Mouse (Mus musculus): ENCODE results near the gene Rusc2. TPM values are rescaled to one million over a fixed set of nuclear protein-coding genes. Genes with fewer than 3 reads are reported as not detected.
A peak's percentile ranks its signal among the peaks of the same experiment; 100 is the strongest.

Rusc2 gene
- polyA plus RNA-seq, 1 experiment from 2014 or later = 14.7 TPM

DNA sequence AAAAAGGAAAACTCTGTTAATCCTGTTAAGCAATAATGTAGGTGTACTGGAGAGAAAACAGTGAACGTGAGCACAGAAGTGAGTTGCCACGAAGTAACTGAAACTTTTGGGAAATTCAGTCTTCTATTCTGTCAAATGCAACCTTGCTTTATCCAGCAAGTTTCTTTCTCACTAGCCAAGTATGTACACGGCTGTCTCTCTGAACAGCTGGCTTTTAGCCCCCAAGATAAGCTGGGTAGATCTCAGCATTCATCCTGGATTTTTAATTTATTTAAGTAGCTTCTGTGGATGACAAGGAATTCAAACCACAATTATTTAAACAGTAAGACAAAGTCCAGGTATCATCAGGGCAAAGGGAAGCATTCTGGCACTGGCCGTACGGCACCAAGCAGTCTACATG lies 14.5 kb upstream of the Rusc2 start:
- no peak overlapping the region for H3K4me2 ChIP-seq (replicated peaks)
- no peak for ATAC-seq (ENCODE audit: low FRiP score, low read depth)
- WGBS = 84% methylated on average over 5 of the region's 5 CpGs
- H3K9ac ChIP-seq = no peak overlapping the region
- no peak overlapping the region for H3K27ac ChIP-seq
- H3K4me3 ChIP-seq = no peak overlapping the region
- no peaks in the 10 kb centered on the region for H3K4me1 ChIP-seq
- no peaks in the 10 kb centered on the region for H3K9me3 ChIP-seq
- no peaks in the 10 kb centered on the region for H3K27me3 ChIP-seq
- H3K36me3 ChIP-seq = no peaks in the 10 kb centered on the region

DNA sequence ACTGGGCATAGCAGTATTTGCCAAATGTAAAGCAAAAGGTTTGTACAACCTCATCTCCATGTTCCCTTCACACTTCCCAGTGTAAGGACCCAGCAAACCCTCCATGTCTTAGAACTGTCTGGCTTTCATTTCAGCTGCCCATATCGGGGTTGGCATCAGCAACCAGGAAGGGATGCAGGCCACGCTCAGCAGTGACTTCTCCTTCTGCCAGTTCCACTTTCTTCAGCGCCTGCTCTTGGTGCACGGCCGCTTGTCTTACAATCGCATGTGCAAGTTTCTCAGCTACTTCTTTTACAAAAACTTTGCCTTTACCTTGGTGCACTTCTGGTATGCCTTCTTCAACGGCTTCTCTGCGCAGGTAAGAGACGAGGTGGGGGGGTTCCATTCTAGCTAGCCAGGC lies 14.0 kb upstream of the Rusc2 start:
- Histone ChIP-seq H3K9ac (no peak overlapping the region), H3K4me2 (replicated peaks) (no peak overlapping the region), H3K36me3 (no peaks in the 10 kb centered on the region), H3K4me3 (no peak overlapping the region), H3K9me3 (no peaks in the 10 kb centered on the region), H3K27ac (no peak overlapping the region), H3K27me3 (no peaks in the 10 kb centered on the region), H3K4me1 (no peaks in the 10 kb centered on the region)
- WGBS = 90% methylated on average over 9 of the region's 9 CpGs
- ATAC-seq (ENCODE audit: low FRiP score, low read depth) = no peak

DNA sequence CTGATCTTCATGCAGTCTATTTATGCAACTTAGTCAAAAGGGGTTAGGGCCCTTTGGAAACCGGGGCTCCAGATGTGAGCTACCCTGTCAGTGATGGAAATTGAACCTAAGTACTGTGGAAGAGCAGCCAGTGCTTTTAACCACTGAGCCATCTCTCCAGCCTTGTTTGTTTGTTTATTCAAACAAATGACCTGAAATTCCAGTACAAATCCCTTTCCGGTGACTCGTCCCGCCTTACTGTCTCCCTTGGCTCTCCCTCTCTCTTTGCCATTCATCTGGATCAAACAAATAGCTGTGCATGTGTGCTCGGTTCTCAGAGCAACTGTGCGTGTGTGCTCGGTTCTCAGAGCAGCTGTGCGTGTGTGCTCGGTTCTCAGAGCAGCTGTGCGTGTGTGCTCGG lies 10.4 kb upstream of the Rusc2 start:
- no peaks in the 10 kb centered on the region for H3K9me3 ChIP-seq
- no peak overlapping the region for H3K4me2 ChIP-seq (replicated peaks)
- no peaks in the 10 kb centered on the region for H3K27me3 ChIP-seq
- no peaks in the 10 kb centered on the region for H3K36me3 ChIP-seq
- 58% methylated on average over 11 of the region's 11 CpGs for WGBS
- no peak overlapping the region for H3K4me3 ChIP-seq
- ATAC-seq (ENCODE audit: low FRiP score, low read depth) = no peak
- no peaks in the 10 kb centered on the region for H3K4me1 ChIP-seq
- H3K27ac ChIP-seq = no peak overlapping the region
- H3K9ac ChIP-seq = no peak overlapping the region

DNA sequence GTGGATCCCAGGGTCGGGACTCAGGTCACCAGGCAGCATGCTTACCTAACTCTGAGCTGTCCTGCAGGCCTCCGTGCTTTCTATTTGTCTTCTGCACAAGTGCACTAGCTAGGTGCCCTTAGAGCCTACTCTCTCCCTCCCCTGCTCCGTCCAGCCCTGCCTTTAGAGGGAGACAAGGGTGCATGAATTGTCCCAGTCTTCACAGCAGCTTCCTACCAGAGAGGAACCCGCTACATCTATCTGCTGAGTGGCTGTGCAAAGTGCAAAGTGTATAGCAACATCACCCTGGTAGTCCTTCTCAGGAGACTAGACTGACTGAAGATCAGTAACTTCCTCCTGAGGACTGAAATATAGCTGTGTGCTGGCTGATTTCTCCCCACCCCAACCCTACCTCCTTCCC lies 9.6 kb upstream of the Rusc2 start:
- Histone ChIP-seq H3K9ac (no peak overlapping the region), H3K4me2 (replicated peaks) (no peak overlapping the region), H3K36me3 (no peaks in the 10 kb centered on the region), H3K27ac (no peak overlapping the region), H3K9me3 (no peaks in the 10 kb centered on the region), H3K4me3 (no peak overlapping the region), H3K27me3 (no peaks in the 10 kb centered on the region), H3K4me1 (no peaks in the 10 kb centered on the region)
- WGBS = 76% methylated on average over 4 of the region's 4 CpGs
- no peak for ATAC-seq (ENCODE audit: low FRiP score, low read depth)

DNA sequence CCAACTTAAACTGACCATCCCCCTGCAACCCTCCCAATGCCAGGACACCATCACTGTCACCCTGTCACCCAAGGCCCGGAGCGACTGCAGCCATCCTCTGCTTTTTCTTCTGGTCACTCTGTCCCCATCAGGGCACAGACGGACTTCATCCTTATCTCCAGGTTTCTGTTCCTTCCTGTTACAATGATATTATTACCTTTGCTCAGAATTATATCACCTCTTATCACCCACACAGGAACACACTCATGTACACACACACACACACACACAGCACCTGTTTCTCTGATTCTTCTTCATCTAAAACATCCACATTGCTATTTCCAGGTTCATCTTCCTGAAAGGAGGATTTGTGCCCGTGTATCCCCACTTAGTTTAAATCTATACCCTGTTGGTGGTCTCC lies 7.5 kb upstream of the Rusc2 start:
- no peaks in the 10 kb centered on the region for H3K9me3 ChIP-seq
- no peaks in the 10 kb centered on the region for H3K36me3 ChIP-seq
- H3K4me2 ChIP-seq (replicated peaks) = no peak overlapping the region
- H3K4me3 ChIP-seq = no peak overlapping the region
- H3K4me1 ChIP-seq = no peaks in the 10 kb centered on the region
- no peak overlapping the region for H3K9ac ChIP-seq
- H3K27ac ChIP-seq = no peak overlapping the region
- 88% methylated on average over 4 of the region's 4 CpGs for WGBS
- ATAC-seq (ENCODE audit: low FRiP score, low read depth) = no peak
- H3K27me3 ChIP-seq = no peaks in the 10 kb centered on the region

DNA sequence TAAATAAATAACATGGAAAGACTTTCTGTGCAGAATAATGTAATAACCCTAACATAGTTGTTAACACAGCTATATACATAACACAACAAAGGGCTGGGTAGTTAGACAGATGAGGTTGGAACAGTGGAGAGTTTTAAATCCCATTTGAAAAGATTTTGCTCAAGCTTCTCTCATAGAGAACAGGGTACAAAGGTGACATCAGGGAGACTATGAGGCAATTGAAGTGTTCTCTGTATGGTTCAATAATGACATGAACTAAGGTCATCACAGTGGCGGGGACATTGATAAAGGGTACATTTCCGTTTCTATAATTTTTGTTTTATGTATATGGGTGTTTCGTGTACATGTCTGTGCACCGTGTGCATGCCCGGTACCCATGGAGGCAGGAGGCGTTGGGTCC lies 2.2 kb upstream of the Rusc2 start:
- H3K27ac ChIP-seq = no peak overlapping the region
- peaks cover 14% of the 10 kb centered on the region for H3K27me3 ChIP-seq
- no peaks in the 10 kb centered on the region for H3K9me3 ChIP-seq
- no peak overlapping the region for H3K9ac ChIP-seq
- peaks cover 18% of the 10 kb centered on the region for H3K4me1 ChIP-seq
- ATAC-seq (ENCODE audit: low FRiP score, low read depth) = no peak
- no peak overlapping the region for H3K4me2 ChIP-seq (replicated peaks)
- no peak overlapping the region for H3K4me3 ChIP-seq
- 94% methylated on average over 6 of the region's 6 CpGs for WGBS
- no peaks in the 10 kb centered on the region for H3K36me3 ChIP-seq

DNA sequence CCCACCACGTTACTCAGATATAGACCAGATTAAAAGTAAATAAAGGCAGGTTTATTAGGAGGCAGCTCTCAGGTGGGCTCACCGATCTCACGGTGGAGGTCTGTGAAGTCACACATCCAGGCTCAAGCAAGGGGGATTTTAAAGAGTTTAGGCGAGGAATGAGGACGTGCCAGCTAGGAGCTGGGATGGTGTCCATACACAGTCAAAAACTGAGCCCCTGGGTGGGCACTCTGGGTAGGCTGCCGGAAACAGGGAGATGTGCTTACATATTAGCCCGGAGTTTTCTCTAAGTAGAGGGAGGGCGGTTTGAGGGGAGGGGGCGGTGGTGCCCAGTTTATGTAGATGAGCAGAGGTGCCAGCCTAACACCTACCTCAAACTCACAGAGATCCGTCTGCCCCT lies 828 bp upstream of the Rusc2 start:
- ATAC-seq (ENCODE audit: low FRiP score, low read depth) = no peak
- no peaks in the 10 kb centered on the region for H3K36me3 ChIP-seq
- WGBS = 44% methylated on average over 10 of the region's 10 CpGs

DNA sequence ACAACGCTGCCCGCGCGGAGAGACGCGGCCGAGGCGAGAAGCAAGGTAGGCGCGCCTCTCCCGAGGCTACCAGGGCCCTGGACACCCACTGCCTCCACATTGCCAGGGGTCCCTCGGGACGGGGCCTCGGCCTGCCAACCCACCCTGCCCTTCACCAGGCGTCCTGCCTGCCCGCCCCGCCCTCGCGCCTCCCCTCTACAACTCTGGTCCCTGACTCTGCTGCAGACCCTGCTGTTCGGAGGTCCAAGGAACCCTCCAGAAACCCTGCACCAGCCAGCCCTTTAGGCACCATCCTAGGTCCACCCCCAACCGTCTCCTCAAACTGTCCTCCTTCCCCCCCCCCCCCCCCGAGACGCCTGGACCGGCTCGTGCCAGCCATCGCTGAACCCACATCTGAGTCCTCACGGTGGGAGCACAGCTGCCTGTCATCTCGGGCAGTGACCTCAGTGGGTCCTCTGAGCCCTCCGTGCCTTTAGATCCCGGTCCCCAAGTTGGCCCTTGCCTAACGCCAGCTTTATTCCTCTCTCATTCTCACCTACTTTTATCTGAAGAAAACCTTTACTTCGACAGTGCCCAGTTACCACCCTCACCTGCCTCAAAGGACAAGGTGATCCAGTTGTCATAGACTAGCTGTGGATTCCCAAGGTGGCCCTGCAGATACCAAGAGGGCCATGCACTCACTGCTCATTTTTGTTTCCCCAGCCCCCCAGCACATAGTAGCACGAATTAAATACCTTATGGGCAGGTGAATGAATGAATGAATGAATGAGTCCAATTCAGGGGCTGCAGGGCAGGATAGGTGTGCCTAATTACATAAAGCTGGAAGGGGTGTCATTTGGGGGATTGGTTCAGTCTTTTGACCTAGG lies 609 bp downstream of the Rusc2 start:
- Histone ChIP-seq H3K9me3 (no peaks in the 10 kb centered on the region), H3K27me3 (peaks cover 14% of the 10 kb centered on the region), H3K4me1 (peaks cover 18% of the 10 kb centered on the region), H3K4me3 (peak overlapping the region; percentile 73), H3K36me3 (no peaks in the 10 kb centered on the region), H3K9ac (peak overlapping the region; percentile 84), H3K27ac (no peak overlapping the region), H3K4me2 (replicated peaks) (peak overlapping the region; percentile 88)
- ATAC-seq (ENCODE audit: low FRiP score, low read depth) = peak; percentile 81
- 6% methylated on average over 29 of the region's 33 CpGs for WGBS

More for the DNA sequence above, 828 bp upstream of the Rusc2 start:
- Histone ChIP-seq H3K4me3 (peak overlapping the region; percentile 73), H3K9me3 (no peaks in the 10 kb centered on the region), H3K27me3 (peaks cover 14% of the 10 kb centered on the region), H3K4me2 (replicated peaks) (peak overlapping the region; percentile 88), H3K4me1 (peaks cover 18% of the 10 kb centered on the region), H3K27ac (no peak overlapping the region), H3K9ac (peak overlapping the region; percentile 84)

DNA sequence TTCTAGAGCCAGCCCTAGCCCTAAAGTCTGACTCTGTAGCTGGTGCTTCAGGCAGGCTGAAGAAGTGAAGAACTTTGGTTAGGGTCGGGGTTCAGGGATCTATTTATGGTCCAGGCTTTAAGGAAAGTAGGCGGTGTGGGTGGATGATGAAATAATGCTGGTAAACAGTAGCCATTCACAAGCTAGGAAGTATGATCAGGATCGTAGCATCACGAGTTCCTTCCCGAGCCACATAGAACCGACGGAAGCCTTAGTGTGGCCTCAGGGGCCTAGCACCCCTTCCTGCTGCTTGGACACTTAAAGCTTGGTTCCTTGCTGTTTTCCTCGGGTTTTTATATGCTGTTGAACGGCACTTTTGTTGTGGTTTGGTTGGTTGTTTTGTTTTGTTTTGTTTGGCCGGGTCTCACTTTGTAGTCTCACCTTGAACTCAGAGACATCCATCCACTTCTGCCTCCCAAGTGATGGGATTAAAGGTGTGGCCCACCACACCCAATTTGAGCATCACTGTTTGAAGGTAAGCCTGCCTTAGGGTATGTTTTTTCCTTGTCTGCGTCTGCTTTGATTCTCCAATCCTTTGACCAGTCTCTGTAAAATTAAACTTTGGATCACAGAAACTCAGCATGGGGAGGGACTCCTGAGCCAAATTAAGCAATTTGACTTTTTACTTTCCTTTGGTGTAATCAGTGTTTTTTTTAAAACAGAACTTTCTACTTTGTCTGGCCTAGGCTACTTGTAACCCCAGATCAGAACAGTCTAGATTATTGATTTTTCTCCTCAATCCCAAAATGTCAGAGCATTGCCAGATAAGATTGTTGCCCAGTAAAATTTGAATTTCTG lies 1.7 kb downstream of the Rusc2 start:
- Histone ChIP-seq H3K4me2 (replicated peaks) (peak overlapping the region; percentile 88; the same call in 1 of the 2 replicates), H3K27me3 (peaks cover 14% of the 10 kb centered on the region), H3K9me3 (no peaks in the 10 kb centered on the region), H3K4me1 (peaks cover 18% of the 10 kb centered on the region), H3K4me3 (no peak overlapping the region), H3K27ac (no peak overlapping the region), H3K9ac (no peak overlapping the region), H3K36me3 (no peaks in the 10 kb centered on the region)
- 68% methylated on average over 11 of the region's 11 CpGs for WGBS
- ATAC-seq (ENCODE audit: low FRiP score, low read depth) = no peak

DNA sequence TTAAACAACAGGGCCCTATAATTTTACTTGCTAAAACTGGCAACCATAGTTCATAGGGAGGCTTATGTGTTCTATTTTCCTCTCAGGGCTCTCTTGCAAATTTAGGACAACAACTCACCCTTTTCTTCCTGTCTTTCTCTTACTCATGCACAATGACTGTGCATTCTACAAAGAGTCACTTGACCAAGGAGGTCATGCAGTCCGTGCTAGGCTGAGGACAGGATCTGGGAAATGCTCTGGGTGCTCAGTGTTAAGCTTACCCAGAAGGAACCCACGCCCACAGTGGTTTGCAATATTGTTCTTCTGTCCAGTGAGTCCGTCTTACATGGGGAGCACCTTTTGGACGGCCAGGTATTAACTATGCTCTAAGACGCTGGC lies 2.3 kb downstream of the Rusc2 start:
- Histone ChIP-seq H3K9me3 (no peaks in the 10 kb centered on the region), H3K36me3 (no peaks in the 10 kb centered on the region), H3K4me2 (replicated peaks) (no peak overlapping the region), H3K27me3 (peaks cover 14% of the 10 kb centered on the region), H3K4me3 (no peak overlapping the region), H3K27ac (no peak overlapping the region), H3K9ac (no peak overlapping the region), H3K4me1 (peaks cover 18% of the 10 kb centered on the region)
- 81% methylated on average over 5 of the region's 5 CpGs for WGBS
- no peak for ATAC-seq (ENCODE audit: low FRiP score, low read depth)

DNA sequence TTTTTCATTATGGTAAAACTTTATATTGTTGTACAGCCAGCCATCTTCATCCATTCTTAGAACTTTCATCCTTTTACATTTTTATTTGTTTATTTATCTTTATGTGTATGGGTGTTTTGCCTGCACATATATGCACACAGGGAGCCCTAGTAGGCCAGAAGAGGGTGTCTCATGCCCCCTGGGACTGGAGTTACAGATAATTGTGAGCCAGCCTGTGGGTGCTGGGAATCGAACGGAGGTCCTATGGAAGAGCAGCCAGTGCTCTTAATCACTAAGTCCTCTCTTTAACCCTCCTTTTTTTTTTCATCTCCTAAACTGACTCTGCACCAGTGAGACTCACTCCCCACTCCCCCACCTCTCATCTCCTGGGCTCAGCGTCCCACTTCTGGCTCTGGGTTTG lies 2.8 kb downstream of the Rusc2 start:
- Histone ChIP-seq H3K9ac (no peak overlapping the region), H3K36me3 (no peaks in the 10 kb centered on the region), H3K9me3 (no peaks in the 10 kb centered on the region), H3K27me3 (peaks cover 14% of the 10 kb centered on the region), H3K4me3 (no peak overlapping the region), H3K4me1 (peaks cover 18% of the 10 kb centered on the region), H3K4me2 (replicated peaks) (no peak overlapping the region), H3K27ac (no peak overlapping the region)
- no peak for ATAC-seq (ENCODE audit: low FRiP score, low read depth)
- WGBS = 87% methylated on average over 3 of the region's 3 CpGs

DNA sequence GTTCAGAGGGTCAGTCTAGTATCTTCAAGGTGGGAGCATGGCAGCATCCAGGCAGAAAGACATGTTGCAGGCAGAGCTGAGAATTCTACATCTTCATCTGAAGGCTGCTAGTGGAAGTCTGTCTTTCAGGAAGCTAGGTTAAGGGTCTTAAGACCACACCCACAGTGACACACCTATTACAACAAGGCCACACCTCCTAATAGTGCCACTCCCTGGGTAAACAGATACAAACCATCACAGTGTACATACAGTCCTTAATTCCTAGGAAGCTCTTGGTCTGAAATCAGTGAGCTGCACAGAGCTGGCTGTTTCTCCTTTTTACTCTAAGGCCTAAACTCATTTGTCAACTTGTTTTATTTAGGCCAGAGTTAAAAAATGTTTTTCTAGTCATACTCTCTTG lies 5.2 kb downstream of the Rusc2 start:
- Histone ChIP-seq H3K4me3 (no peak overlapping the region), H3K36me3 (no peaks in the 10 kb centered on the region), H3K9ac (no peak overlapping the region), H3K4me1 (peaks cover 9% of the 10 kb centered on the region), H3K27ac (no peak overlapping the region), H3K27me3 (no peaks in the 10 kb centered on the region), H3K9me3 (no peaks in the 10 kb centered on the region), H3K4me2 (replicated peaks) (no peak overlapping the region)
- no peak for ATAC-seq (ENCODE audit: low FRiP score, low read depth)

All from limb, embryonic 13.5 days (tissue).